Comparison of ENCODE assay signal across 7 mouse cellular contexts in genomic region chr10:108333642-108334041, GRCm38 (mm10). TPM values are rescaled to one million over a fixed set of nuclear protein-coding genes. Genes with fewer than 3 reads are reported as not detected.
A peak's percentile ranks its signal among the peaks of the same experiment; 100 is the strongest.
DNase-seq lines count a peak whose midpoint lies in the region; ATAC-seq and TF ChIP-seq lines count a peak whose summit lies in the region.

No protein-coding gene starts in this region.

- H3K27me3 ChIP-seq in hindbrain, embryonic 10.5 days (ENCODE audit: insufficient read depth, poor library complexity, severe bottlenecking) = peaks cover 20% of the 10 kb centered on the region
- H3K27me3 ChIP-seq in lung, embryonic 14.5 days (ENCODE audit: insufficient read depth, low read length) = no peaks in the 10 kb centered on the region

- H3K4me2 ChIP-seq in lung, embryonic 14.5 days = peak overlapping the region; percentile 76

- no peaks in the 10 kb centered on the region for H3K9me3 ChIP-seq in hindbrain, embryonic 10.5 days
- no peaks in the 10 kb centered on the region for H3K9me3 ChIP-seq in lung, embryonic 14.5 days (ENCODE audit: low read depth, low read length)

- ATAC-seq in lung, embryonic 14.5 days (ENCODE audit: insufficient read depth) = no peak

- DNase-seq in ES-CJ7 (ENCODE audit: low read depth, low spot score) (peak; percentile 33), R1 (ENCODE audit: low read depth, low spot score) (peak; percentile 44)
- peak; percentile 21 for DNase-seq in hindbrain, embryonic 10.5 days (ENCODE audit: low spot score)
- peak; percentile 51 for DNase-seq in lung, embryonic 14.5 days
- peak; percentile 69 for DNase-seq in yolk sac, embryonic 10.5 days (ENCODE audit: low spot score)
- DNase-seq in thymus, postnatal 10 days (ENCODE audit: low spot score in 2 of 2) = no peak
- DNase-seq in left cerebral cortex, adult 9 months (ENCODE audit: low spot score in 2 of 2) = no peak

- H3K4me1 ChIP-seq in hindbrain, embryonic 10.5 days (replicated peaks) = peaks cover 37% of the 10 kb centered on the region
- peaks cover 3% of the 10 kb centered on the region; the same call in 1 of the 2 replicates for H3K4me1 ChIP-seq in lung, embryonic 14.5 days (ENCODE audit: insufficient read depth)

- peaks cover 11% of the 10 kb centered on the region; the same call in 1 of the 2 replicates for H3K36me3 ChIP-seq in hindbrain, embryonic 10.5 days
- no peaks in the 10 kb centered on the region; the same call in 1 of the 2 replicates for H3K36me3 ChIP-seq in lung, embryonic 14.5 days (ENCODE audit: insufficient read depth)

- peak overlapping the region; percentile 83 for H3K9ac ChIP-seq in lung, embryonic 14.5 days

- peak overlapping the region; percentile 94 for H3K27ac ChIP-seq in hindbrain, embryonic 10.5 days
- no peak overlapping the region for H3K27ac ChIP-seq in lung, embryonic 14.5 days (ENCODE audit: low read depth)

- 6% methylated on average over 12 of the region's 12 CpGs for WGBS in hindbrain, embryonic 10.5 days
- WGBS in lung, embryonic 14.5 days = 5% methylated on average over 12 of the region's 12 CpGs

- peak overlapping the region; percentile 88 for H3K4me3 ChIP-seq in hindbrain, embryonic 10.5 days
- peak overlapping the region; percentile 83 for H3K4me3 ChIP-seq in lung, embryonic 14.5 days (ENCODE audit: low read depth, low read length)

- no peak for TF ChIP-seq CTCF in lung, embryonic 14.5 days (IDR thresholded peaks at IDR 0.05; ENCODE audit: low read depth)

RNA-seq across cellular contexts. Expression of gene Pawr, which starts 1.7 kb away (rescaled TPM):
- 10.5 and 11.0 TPM in 2 replicates for polyA plus RNA-seq in hindbrain, embryonic 10.5 days (2016; fragmentation: Nextera tagmentation; extraction: Ambion mirVana)
- polyA plus RNA-seq in lung, embryonic 14.5 days (2014; fragmentation: Nextera tagmentation; extraction: Ambion mirVana) = 25.5 and 27.4 TPM in 2 replicates

Comparison
In these comparisons a context has a peak if more than half of its experiments do, and no peak if none do; other contexts are left out.
1. DNase-seq: peak in ES-CJ7 (single experiment), R1 (single experiment), hindbrain, embryonic 10.5 days (single experiment), lung, embryonic 14.5 days (single experiment) and yolk sac, embryonic 10.5 days (single experiment); none in thymus, postnatal 10 days (0 of 2) and left cerebral cortex, adult 9 months (0 of 2).